Mouse (Mus musculus): Measurements from ENCODE around the gene Dnm1.

- TF ChIP-seq CTCF (IDR thresholded peaks at IDR 0.05; ENCODE audit: borderline replicate concordance, control insufficient read depth, extremely low read depth, insufficient read depth, low read length, poor library complexity): no peak
- no peak for TF ChIP-seq POLR2A (IDR thresholded peaks at IDR 0.05; ENCODE audit: control insufficient read depth, extremely low read depth, insufficient read depth, low read length, poor library complexity)
Measured at GRCm38 (mm10) chr2:32356216-32356615, 3.1 kb upstream of the Dnm1 start.

Measured in thymus, adult 2 months (tissue).